Mouse (Mus musculus) midbrain, postnatal 0 days (tissue): ENCODE results near the gene Erlin1. TPM values are rescaled to one million over a fixed set of nuclear protein-coding genes. Genes with fewer than 3 reads are reported as not detected.

Experiments used
- ATAC-seq: fragments of 200-750 bp; cut with Nextera tagmentation; 2 replicates; pipeline ENCODE4 v1.8.0; 2017; ENCODE audit warnings: moderate number of reproducible peaks, mild to moderate bottlenecking, moderate TSS enrichment, moderate library complexity; ENCODE audit not compliant: low FRiP score
- DNase-seq: peaks from one replicate; pipeline ENCODE4 v3.0.0-alpha.2; 2015; ENCODE audit warnings: low spot score
- H3K27ac ChIP-seq: fragments of 300-500 bp; sonication (generic); 2 replicates; pipeline ENCODE4 v1.5.1; 2014; ENCODE audit warnings: low read depth, mild to moderate bottlenecking, low read length, mixed read lengths
- H3K27me3 ChIP-seq: fragments of 300-500 bp; sonication (generic); 2 replicates; pipeline ENCODE4 v1.6.1; 2014; ENCODE audit warnings: low read length, control low read depth, mixed read lengths; ENCODE audit not compliant: insufficient read depth
- H3K36me3 ChIP-seq: fragments of 300-500 bp; sonication (generic); 2 replicates; pipeline ENCODE4 v1.6.1; 2014; ENCODE audit warnings: low read length, control low read depth, mixed read lengths; ENCODE audit not compliant: insufficient read depth
- H3K4me1 ChIP-seq: fragments of 300-500 bp; sonication (generic); 2 replicates; pipeline ENCODE4 v1.6.1; 2014; ENCODE audit warnings: mild to moderate bottlenecking, control low read depth, antibody characterized with exemption, low read length, mixed read lengths; ENCODE audit not compliant: insufficient read depth
- H3K4me2 ChIP-seq: fragments of 300-500 bp; sonication (generic); 2 replicates; pipeline ENCODE4 v1.6.1; 2014; ENCODE audit warnings: low read depth, mild to moderate bottlenecking, low read length, mixed read lengths; ENCODE audit not compliant: poor library complexity, severe bottlenecking
- H3K4me3 ChIP-seq: fragments of 300-500 bp; sonication (generic); 2 replicates; pipeline ENCODE4 v1.5.1; 2014; ENCODE audit warnings: low read depth, mild to moderate bottlenecking, low read length, moderate library complexity
- H3K9ac ChIP-seq: fragments of 300-500 bp; sonication (generic); replicated peaks from 2 replicates; pipeline ENCODE4 v1.6.1; 2014; ENCODE audit warnings: mild to moderate bottlenecking, low read length, moderate library complexity, mixed read lengths; ENCODE audit not compliant: poor library complexity, severe bottlenecking
- H3K9me3 ChIP-seq: fragments of 300-500 bp; sonication (generic); 2 replicates; pipeline ENCODE4 v1.6.1; 2016; ENCODE audit warnings: low read length, control low read depth
- CTCF ChIP-seq: IDR thresholded peaks from 2 replicates; pipeline ENCODE4 v1.5.1; 2016; ENCODE audit warnings: antibody characterized with exemption, mild to moderate bottlenecking
- WGBS: fragments of 180-500 bp; shearing (Covaris S2); extraction: QIAGEN DNeasy Blood & Tissue Kit; methylation state at CpG from one replicate; pipeline ENCODE4 v1.1.7; 2014; 5-methylcytosine and 5-hydroxymethylcytosine counted together
- polyA plus RNA-seq: library from polyadenylated mRNA; unstranded; fragments of >200 nt; fragmentation: Nextera tagmentation; extraction: Ambion mirVana; gene quantifications from 2 replicates; pipeline ENCODE4 v1.2.1, GENCODE M21; 2015
- total RNA-seq: library from RNA; depleted of rRNA; stranded (reverse); fragments of >200 nt; gene quantifications from 2 replicates; pipeline ENCODE4 v1.2.3, GENCODE M21; 2014

Erlin1 gene
- total and polyA plus RNA-seq, 2 experiments from 2014 or later: 9.8 to 16.4 TPM

DNA sequence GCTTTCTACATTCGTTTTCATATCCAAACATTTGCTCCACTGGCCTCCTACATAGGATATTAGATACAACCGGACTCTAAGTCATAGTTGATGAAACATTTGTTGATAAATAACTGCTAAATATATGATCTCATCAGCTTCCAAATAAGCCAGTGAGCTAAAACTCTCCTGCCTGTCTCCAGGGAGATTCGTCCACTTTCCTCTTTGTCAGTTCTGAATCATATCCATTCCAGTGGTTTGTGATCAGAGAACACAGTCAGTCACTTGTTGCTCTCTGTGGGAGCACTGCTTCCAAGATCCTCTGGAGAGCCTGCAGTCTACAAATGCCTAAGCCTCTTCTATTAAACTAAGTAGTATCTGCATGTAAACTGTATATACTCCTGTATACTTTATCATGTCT, 9.4 kb downstream of the Erlin1 start:
- peaks cover 24% of the 10 kb centered on the region for H3K36me3 ChIP-seq
- no peak overlapping the region for H3K27ac ChIP-seq
- no peak overlapping the region for H3K4me3 ChIP-seq
- H3K27me3 ChIP-seq: no peaks in the 10 kb centered on the region
- H3K9ac ChIP-seq: no peak overlapping the region
- no peak overlapping the region for H3K4me2 ChIP-seq
- no peak for TF ChIP-seq CTCF
- 90% methylated on average over 3 of the region's 3 CpGs for WGBS
- ATAC-seq (no peak), DNase-seq (no peak)
- no peaks in the 10 kb centered on the region for H3K9me3 ChIP-seq
- no peaks in the 10 kb centered on the region for H3K4me1 ChIP-seq

DNA sequence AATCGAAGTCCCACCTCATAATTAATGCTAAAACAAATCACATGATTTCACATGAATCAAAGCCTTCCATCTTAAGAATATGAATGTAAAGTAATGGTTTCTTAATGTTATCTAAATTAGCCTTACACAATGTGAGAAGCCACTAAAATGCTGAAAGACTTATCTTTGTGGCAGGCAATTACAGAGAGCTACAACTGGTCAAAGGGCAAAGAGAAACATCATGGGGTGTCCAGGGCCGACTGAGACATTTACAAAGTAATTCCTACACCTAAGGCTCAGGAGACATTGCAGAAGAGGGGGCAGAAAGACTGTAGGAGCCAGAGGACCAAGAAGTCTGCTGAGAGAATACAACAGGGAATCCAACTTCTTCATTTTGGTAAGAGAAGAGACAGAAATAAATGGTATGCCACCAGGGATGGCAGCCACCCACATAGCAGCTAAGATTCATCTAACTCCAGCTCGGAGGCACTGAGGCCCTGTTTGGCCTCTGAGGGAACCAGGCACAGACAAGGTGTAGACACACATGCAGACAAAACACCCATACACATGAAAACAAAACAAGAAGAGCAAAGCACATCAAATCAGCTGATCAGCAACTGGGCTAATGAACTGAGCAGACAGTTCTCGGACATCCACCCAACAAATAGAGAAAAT, 14.3 kb downstream of the Erlin1 start:
- H3K4me1 ChIP-seq: no peaks in the 10 kb centered on the region
- H3K27ac ChIP-seq: no peak overlapping the region
- TF ChIP-seq CTCF: no peak
- no peak for ATAC-seq
- WGBS: 81% methylated on average over 4 of the region's 4 CpGs
- no peak overlapping the region for H3K4me3 ChIP-seq
- no peaks in the 10 kb centered on the region for H3K9me3 ChIP-seq
- H3K4me2 ChIP-seq: no peak overlapping the region
- DNase-seq: no peak
- H3K9ac ChIP-seq: no peak overlapping the region
- H3K27me3 ChIP-seq: no peaks in the 10 kb centered on the region
- H3K36me3 ChIP-seq: peaks cover 24% of the 10 kb centered on the region

DNA sequence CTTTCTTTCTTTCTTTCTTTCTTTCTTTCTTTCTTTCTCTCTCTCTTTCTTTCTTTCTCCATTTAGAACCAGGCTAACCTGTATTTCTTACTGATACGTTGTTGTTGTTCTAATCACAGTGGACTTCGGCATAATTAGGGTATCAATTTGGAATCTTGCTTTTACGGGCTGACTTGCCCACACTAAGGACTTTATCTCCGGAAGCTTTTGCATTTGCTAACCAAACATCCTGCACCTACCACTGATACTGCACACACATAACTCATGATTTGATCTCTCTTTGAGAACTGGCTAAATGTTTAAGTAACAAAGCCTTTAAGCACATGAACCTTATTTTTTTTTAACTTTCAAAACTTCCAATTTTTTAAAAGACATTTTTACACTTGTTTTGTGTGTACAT, 19.2 kb downstream of the Erlin1 start:
- DNase-seq (no peak), ATAC-seq (no peak)
- H3K9me3 ChIP-seq: no peaks in the 10 kb centered on the region
- TF ChIP-seq CTCF: no peak
- H3K36me3 ChIP-seq: peaks cover 19% of the 10 kb centered on the region; the same call in 1 of the 2 replicates
- no peaks in the 10 kb centered on the region for H3K4me1 ChIP-seq
- H3K27me3 ChIP-seq: no peaks in the 10 kb centered on the region
- H3K9ac ChIP-seq: no peak overlapping the region
- H3K4me2 ChIP-seq: no peak overlapping the region
- no peak overlapping the region for H3K4me3 ChIP-seq
- H3K27ac ChIP-seq: no peak overlapping the region
- WGBS: 90% methylated on average over 4 of the region's 4 CpGs

DNA sequence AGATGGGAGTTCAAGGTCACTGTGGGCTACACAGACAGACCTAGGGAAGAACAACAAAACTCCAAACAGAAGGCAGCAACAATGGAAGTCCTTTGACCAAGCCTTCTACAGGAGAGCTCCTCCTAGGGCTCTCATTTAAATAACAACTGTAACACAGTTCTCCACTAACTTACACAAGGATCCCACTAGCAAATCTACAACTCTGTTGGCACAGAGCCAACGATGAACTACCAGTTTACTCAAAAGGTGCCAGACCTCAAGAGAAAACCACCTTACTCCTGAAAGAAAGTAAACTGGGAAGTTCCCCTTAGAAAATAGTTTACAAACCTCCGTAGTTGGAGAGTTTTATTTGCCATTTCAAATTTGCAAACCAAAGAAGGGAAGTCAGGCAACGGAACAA, 20.3 kb downstream of the Erlin1 start:
- no peak overlapping the region for H3K4me3 ChIP-seq
- no peak overlapping the region for H3K9ac ChIP-seq
- H3K4me1 ChIP-seq: no peaks in the 10 kb centered on the region
- WGBS: 54% methylated on average over 3 of the region's 3 CpGs
- H3K27me3 ChIP-seq: no peaks in the 10 kb centered on the region
- no peak for TF ChIP-seq CTCF
- DNase-seq (no peak), ATAC-seq (no peak)
- H3K9me3 ChIP-seq: no peaks in the 10 kb centered on the region
- no peak overlapping the region for H3K27ac ChIP-seq
- no peak overlapping the region for H3K4me2 ChIP-seq
- H3K36me3 ChIP-seq: peaks cover 21% of the 10 kb centered on the region

DNA sequence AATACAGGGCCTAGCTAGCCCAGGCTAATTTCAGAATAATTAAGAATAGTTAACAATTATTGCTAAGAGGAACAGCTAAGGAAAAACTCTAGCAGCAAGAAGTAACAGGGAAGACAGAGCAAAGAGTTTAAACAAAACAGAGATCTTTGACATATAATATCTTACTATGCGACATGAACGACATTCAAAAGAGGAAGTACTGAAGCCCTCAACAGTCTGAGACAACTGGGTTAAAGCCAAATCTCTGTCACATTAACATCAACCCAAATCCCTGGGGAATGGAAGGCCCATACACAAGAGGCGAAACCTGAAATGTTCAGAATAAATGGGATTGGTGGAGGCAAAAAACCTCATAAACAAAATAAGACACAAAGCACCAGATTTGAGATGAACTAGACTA, 23.7 kb downstream of the Erlin1 start:
- TF ChIP-seq CTCF: no peak
- H3K36me3 ChIP-seq: peaks cover 15% of the 10 kb centered on the region
- no peak for DNase-seq
- no peak overlapping the region for H3K4me3 ChIP-seq
- H3K4me2 ChIP-seq: no peak overlapping the region
- H3K9ac ChIP-seq: no peak overlapping the region
- no peaks in the 10 kb centered on the region for H3K9me3 ChIP-seq
- H3K4me1 ChIP-seq: no peaks in the 10 kb centered on the region
- 76% methylated on average over 3 of the region's 3 CpGs for WGBS
- no peak for ATAC-seq
- no peaks in the 10 kb centered on the region for H3K27me3 ChIP-seq
- no peak overlapping the region for H3K27ac ChIP-seq

DNA sequence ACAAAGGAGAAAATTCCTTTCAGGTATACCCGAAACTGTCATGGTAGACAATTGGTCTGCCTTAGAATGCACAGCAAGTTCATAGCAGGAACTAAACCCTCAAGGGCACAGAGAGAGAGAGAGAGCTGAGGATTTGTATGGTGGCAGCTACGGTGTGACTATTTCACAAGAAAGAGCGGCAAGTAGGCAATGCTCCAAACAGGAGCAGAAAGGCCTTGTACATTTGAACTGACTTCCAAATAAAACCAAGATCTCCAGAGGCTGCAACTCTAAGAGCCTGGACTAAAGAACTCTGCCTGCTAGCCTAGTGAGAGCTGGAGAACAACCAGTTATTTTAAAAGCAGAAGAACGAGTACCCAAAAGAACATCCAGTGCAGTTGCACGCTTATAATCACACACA, 27.5 kb downstream of the Erlin1 start:
- Histone ChIP-seq H3K27me3 (no peaks in the 10 kb centered on the region), H3K36me3 (peaks cover 10% of the 10 kb centered on the region), H3K9ac (no peak overlapping the region), H3K4me1 (no peaks in the 10 kb centered on the region), H3K4me3 (no peak overlapping the region), H3K27ac (no peak overlapping the region), H3K4me2 (no peak overlapping the region), H3K9me3 (no peaks in the 10 kb centered on the region)
- ATAC-seq: no peak
- 71% methylated on average over 5 of the region's 5 CpGs for WGBS
- DNase-seq: no peak
- no peak for TF ChIP-seq CTCF
